Mouse (Mus musculus): ENCODE data around the gene Thrap3. TPM values are rescaled to one million over a fixed set of nuclear protein-coding genes. Genes with fewer than 3 reads are reported as not detected.

The Thrap3 gene
- polyA plus RNA-seq (2016; fragmentation: Nextera tagmentation; extraction: Ambion mirVana), result 284 and 305 TPM in 2 replicates

DNA sequence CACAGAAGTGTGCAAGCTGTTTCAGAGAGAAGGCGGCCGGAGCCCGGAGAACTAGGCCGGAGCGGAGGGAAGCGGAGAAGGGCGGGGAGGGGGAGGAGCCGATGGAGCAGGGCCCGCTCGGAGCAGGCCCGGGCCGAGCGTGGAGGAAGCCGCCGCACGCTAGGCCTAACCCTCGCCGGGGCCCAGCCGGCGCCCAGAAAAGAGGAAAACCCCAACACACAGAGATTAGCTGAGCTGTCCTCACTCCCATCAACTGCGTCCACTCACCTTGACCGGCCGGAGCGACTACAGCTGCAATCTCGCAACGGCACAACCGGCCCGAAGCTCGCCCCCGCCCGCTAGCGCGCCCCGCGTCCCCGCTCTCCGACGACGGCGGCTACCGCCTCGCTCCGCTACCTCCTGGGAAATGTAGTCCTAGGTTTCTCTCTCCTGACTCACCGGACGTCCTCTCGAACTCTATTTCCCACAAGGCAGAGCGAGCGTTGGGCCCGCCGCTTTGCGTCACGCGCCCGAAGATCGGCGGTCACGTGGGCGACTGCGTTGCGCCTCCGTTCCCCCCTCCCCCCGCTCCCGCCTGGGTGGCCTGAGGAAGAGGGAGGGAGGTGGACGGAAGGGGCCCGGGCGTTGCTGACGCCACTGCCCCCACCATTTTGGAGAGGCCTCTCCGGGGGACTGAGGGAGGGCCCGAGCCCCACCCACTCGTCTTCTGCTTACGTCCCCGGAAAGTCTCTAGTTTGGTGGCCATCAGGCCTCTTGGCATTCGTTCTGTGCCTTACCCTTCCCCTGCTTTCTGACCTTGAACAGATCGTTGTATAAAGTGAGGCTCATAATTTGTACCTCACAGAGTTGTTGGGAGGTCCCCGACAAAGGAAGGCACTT, at the start of gene Thrap3:
Gene Thrap3, minus strand, starts transcription at position 458 of the 879 bp plus-strand sequence.
- Histone ChIP-seq H3K4me1 (peaks cover 21% of the 10 kb centered on the region), H3K27ac (peak within 1 kb of the TSS; percentile 92), H3K27me3 (0 out of 2 replicates have a peak, but pooled peaks cover 3% of the 10 kb centered on the region), H3K9me3 (no peaks in the 10 kb centered on the region), H3K9ac (peak within 1 kb of the TSS; percentile 75), H3K4me3 (replicated peaks) (peak within 1 kb of the TSS; percentile 77), H3K36me3 (replicated peaks) (0 out of 2 replicates have a peak, but pooled peaks cover 4% of the 10 kb centered on the region), H3K4me2 (peak within 1 kb of the TSS; percentile 68)
- ATAC-seq (ENCODE audit: low FRiP score), result peak; percentile 99
- under 1% methylated on average over 69 of the region's 75 CpGs for WGBS

DNA sequence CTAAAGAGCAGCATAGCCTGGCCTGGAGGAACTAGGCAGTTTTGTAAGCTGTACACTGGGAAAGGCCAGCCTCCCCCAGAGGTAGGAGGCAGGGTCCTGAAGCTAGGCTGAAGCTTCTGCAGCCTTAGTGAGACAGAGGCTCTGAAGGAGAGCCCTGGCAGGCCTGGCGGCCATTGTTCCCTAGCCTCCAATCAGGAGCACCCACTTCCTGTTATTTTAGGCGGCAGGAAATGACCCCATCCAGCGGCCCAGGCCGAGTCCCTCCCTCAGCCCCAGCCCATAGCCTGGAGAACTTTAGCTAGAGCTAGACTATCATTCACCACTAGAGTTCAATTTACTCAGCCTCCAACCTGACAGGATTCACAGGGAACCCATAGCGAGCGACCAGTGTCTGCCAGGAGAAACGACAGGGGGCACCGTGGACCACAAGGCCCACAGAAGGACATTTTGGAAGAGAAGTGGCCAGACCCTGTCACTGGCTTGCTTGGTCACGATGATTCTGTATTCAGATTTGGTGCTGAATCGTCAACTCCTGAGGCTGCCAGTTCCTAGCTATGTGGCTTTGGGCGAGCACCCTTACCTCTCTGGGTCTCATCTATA, 49.2 kb upstream of the Thrap3 start:
- H3K9ac ChIP-seq, result 0 out of 2 replicates have a peak overlapping the region, but pooled peaks have one; percentile 1
- no peak overlapping the region for H3K4me3 ChIP-seq (replicated peaks)
- H3K9me3 ChIP-seq, result no peaks in the 10 kb centered on the region
- no peak for ATAC-seq (ENCODE audit: low FRiP score)
- no peak overlapping the region for H3K4me2 ChIP-seq
- peaks cover 82% of the 10 kb centered on the region for H3K4me1 ChIP-seq
- WGBS, result 69% methylated on average over 11 of the region's 11 CpGs
- peak overlapping the region; percentile 31; the same call in 1 of the 2 replicates for H3K27ac ChIP-seq
- H3K27me3 ChIP-seq, result no peaks in the 10 kb centered on the region
- H3K36me3 ChIP-seq (replicated peaks), result peaks cover 11% of the 10 kb centered on the region; the same call in 1 of the 2 replicates

DNA sequence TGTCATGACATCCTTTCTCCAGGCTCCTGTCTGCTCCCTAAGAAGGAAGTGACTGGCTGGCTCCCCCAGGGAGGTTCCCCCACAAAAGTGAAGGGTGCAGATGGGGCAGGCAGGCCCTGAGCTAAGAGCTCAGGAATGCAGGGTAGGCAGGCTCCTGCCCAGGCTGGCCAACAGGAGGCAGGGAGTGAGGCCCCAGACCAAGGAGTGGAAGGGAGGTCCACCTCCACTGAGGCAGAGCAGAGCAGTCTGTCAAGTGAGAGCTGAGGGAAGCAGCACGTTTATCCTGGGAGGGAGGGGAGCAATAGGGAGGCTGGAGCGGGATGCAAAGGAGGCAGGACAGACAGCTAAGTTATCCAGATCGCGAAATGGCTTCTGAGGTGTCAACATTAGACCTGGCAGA, 48.1 kb upstream of the Thrap3 start:
- Histone ChIP-seq H3K27ac (peak overlapping the region; percentile 31), H3K9ac (0 out of 2 replicates have a peak overlapping the region, but pooled peaks have one; percentile 1), H3K4me3 (replicated peaks) (no peak overlapping the region), H3K27me3 (no peaks in the 10 kb centered on the region), H3K9me3 (no peaks in the 10 kb centered on the region), H3K4me2 (no peak overlapping the region), H3K4me1 (peaks cover 81% of the 10 kb centered on the region), H3K36me3 (replicated peaks) (peaks cover 17% of the 10 kb centered on the region)
- no peak for ATAC-seq (ENCODE audit: low FRiP score)
- WGBS, result 55% methylated on average over 4 of the region's 4 CpGs

DNA sequence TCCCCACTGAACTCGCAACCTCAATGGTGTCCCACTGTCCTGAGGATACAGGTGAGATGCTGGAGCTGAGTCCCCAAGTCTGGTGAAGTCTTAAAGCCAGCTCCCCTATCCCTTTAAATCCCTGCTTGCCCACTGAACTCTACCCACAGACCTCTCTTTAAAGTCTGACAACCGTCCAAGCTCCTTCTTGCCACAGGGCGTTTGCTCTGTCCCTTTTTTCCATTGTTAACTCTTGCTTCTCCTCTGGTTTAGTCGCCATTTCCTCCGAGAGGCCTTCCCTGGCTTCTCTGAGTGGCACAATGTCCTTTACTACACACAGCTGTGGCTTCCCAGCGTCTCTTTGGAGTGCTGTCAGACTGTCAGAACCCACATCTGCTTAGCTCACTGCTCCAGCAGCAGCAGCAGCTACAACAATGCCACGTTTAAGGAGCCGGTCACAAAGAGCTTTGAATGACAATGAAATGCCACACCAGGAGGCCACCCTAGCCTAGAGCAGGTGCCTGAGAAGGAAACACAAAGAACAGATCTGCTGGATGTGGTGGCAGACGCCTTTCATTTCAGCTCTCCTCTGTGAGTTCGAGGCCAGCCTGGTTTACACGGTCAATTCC, 45.8 kb upstream of the Thrap3 start:
- Histone ChIP-seq H3K4me3 (replicated peaks) (no peak overlapping the region), H3K27ac (peak overlapping the region; percentile 76), H3K4me1 (peaks cover 65% of the 10 kb centered on the region), H3K36me3 (replicated peaks) (peaks cover 23% of the 10 kb centered on the region), H3K27me3 (no peaks in the 10 kb centered on the region), H3K4me2 (peak overlapping the region; percentile 8; the same call in 1 of the 2 replicates), H3K9me3 (no peaks in the 10 kb centered on the region), H3K9ac (peak overlapping the region; percentile 39; the same call in 1 of the 2 replicates)
- 8% methylated on average over 11 of the region's 11 CpGs for WGBS
- ATAC-seq (ENCODE audit: low FRiP score), result no peak

DNA sequence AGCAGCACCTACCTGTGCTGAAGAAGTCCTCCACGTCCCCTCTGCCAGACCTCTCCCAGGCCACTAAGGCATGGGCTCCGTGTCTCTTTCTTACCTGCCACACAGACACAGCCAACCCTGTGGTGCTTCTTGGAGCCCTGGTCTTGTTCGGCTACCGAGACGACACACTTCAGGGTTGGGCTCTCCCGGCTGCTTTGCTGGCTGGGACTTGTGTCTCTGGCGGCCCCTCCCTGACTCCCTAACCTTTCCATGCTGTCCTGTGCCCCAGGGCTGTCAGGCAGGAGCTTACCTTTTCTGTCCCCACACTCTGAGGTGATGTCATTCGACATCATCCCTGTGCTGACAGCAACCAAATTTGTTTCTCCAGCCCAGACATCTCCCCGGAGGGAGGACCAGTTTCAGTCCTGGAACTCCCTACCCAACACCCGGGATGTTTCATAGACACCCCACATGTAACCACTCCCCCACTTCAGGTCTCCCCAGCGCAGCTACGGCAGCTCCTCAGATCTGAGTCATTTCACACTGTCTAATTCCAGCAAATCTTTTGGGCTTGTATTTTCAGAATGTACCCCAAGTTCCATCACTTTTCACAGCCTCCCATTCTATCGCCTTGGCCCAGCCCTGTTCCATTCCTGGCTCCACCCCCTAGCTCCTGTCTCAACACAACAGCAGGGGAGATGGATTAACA, 43.8 kb upstream of the Thrap3 start:
- no peak overlapping the region for H3K27ac ChIP-seq
- H3K4me3 ChIP-seq (replicated peaks), result no peak overlapping the region
- H3K36me3 ChIP-seq (replicated peaks), result peaks cover 37% of the 10 kb centered on the region
- ATAC-seq (ENCODE audit: low FRiP score), result no peak
- H3K4me2 ChIP-seq, result no peak overlapping the region
- H3K27me3 ChIP-seq, result no peaks in the 10 kb centered on the region
- no peak overlapping the region for H3K9ac ChIP-seq
- 84% methylated on average over 13 of the region's 13 CpGs for WGBS
- peaks cover 45% of the 10 kb centered on the region for H3K4me1 ChIP-seq
- no peaks in the 10 kb centered on the region for H3K9me3 ChIP-seq

DNA sequence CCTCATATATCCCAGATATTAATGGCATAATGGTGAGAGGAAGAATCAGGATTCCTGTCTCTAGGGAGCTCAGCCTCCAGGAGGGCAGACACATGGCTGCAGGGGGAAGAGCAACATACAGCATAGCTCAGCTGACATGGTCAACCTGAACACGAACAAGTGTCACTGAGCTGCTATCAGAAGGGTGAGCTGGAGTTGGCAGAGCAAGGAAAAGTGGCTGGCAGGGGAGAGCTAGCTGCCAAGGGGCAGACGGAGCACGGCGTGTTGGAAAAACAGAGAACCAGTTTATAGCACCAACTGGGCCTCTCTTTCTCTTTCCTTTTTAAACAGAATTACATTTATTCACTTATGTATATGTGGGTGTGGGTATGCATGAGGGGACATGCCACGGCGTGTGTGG, 40.0 kb upstream of the Thrap3 start:
- ATAC-seq (ENCODE audit: low FRiP score), result no peak
- no peaks in the 10 kb centered on the region for H3K27me3 ChIP-seq
- no peak overlapping the region for H3K4me3 ChIP-seq (replicated peaks)
- 89% methylated on average over 6 of the region's 6 CpGs for WGBS
- no peak overlapping the region for H3K9ac ChIP-seq
- no peaks in the 10 kb centered on the region for H3K9me3 ChIP-seq
- H3K27ac ChIP-seq, result no peak overlapping the region
- no peak overlapping the region for H3K4me2 ChIP-seq
- peaks cover 19% of the 10 kb centered on the region; the same call in 1 of the 2 replicates for H3K4me1 ChIP-seq
- H3K36me3 ChIP-seq (replicated peaks), result peaks cover 69% of the 10 kb centered on the region

DNA sequence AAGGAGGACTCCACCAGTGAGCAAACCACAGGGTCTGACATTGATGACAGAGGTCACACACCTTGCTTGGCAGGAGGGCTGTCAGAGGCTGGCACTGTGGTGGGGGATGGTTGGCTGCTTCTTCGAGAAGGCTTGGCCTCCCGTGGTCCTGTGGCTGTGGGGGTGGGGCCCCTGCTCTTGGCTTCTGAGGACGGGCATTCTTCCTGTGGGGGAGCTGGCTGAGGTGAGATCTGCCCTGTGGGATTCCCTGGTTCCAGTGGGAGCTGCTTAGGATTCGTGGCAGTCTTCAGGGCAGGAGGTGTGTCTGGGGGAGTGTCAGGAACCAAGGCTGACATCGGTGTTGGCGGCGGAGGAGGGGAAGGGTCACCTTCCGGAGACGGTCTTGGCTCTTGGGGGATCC, 39.4 kb upstream of the Thrap3 start:
- Histone ChIP-seq H3K4me1 (peaks cover 13% of the 10 kb centered on the region; the same call in 1 of the 2 replicates), H3K4me3 (replicated peaks) (no peak overlapping the region), H3K9ac (no peak overlapping the region), H3K4me2 (no peak overlapping the region), H3K36me3 (replicated peaks) (peaks cover 69% of the 10 kb centered on the region), H3K9me3 (no peaks in the 10 kb centered on the region), H3K27ac (0 out of 2 replicates have a peak overlapping the region, but pooled peaks have one; percentile 8), H3K27me3 (no peaks in the 10 kb centered on the region)
- ATAC-seq (ENCODE audit: low FRiP score), result no peak
- WGBS, result 63% methylated on average over 9 of the region's 9 CpGs

DNA sequence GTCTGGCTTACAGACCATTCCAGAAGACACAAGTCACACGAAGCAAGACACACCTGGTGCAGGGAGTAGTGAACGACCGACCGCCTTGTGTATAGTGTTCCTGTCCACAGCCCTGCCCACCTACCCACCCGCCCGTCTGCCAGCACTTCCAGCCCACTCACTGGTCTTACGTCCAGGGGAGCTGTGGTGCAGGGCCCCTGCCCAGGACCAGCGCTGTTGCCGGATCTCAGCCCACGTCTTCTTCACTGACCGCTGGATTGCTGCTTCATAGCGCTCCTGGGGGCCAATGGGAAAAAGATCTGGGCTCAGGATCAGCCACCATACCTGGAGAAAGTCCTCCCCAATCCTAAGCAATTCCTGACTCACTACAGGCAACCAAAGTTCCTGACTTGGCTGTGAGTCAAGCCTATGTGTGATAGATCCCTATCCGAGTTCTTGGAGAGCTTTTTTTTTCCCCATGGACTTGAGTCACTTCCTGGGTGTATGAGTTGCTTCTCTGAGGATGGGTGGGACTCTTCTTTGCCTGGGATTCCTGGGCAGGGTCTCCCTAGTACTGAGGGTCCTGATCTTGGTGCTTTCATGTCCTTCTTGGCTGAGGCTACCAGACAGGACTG, 37.4 kb upstream of the Thrap3 start:
- no peak overlapping the region for H3K4me2 ChIP-seq
- no peak overlapping the region for H3K27ac ChIP-seq
- WGBS, result 91% methylated on average over 13 of the region's 13 CpGs
- peaks cover 10% of the 10 kb centered on the region; the same call in 1 of the 2 replicates for H3K4me1 ChIP-seq
- H3K4me3 ChIP-seq (replicated peaks), result no peak overlapping the region
- peaks cover 76% of the 10 kb centered on the region for H3K36me3 ChIP-seq (replicated peaks)
- ATAC-seq (ENCODE audit: low FRiP score), result no peak
- H3K27me3 ChIP-seq, result no peaks in the 10 kb centered on the region
- H3K9me3 ChIP-seq, result no peaks in the 10 kb centered on the region
- no peak overlapping the region for H3K9ac ChIP-seq

DNA sequence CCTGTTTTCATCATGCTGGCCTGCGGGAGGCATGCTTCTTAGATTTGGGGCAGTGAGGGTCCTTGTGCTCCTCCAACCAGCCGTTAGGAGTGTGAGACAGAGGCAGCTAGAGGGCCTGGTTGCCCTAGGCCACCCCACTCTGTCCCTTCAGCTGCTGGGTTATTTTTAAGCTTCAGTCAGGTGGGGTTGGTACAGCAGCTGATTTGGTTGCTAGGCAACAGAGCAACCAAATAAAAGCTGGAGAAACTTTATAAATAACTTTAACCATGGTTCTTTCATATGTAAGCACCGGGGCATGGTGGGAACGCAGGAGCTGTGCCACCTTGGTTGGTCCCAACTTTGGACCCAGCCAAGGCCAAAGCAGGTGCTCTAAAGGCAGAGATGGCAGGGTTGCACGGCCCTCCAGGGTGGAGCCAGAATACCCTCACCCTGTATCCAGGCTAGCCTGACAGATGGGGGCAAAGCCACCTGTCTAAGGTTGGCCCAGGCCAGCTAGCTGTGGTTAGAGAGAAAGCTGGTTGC, 35.2 kb upstream of the Thrap3 start:
- Histone ChIP-seq H3K4me2 (no peak overlapping the region), H3K27ac (no peak overlapping the region), H3K27me3 (no peaks in the 10 kb centered on the region), H3K36me3 (replicated peaks) (peaks cover 98% of the 10 kb centered on the region), H3K9me3 (no peaks in the 10 kb centered on the region), H3K9ac (no peak overlapping the region), H3K4me3 (replicated peaks) (no peak overlapping the region), H3K4me1 (peaks cover 10% of the 10 kb centered on the region; the same call in 1 of the 2 replicates)
- 58% methylated on average over 5 of the region's 5 CpGs for WGBS
- ATAC-seq (ENCODE audit: low FRiP score), result no peak

DNA sequence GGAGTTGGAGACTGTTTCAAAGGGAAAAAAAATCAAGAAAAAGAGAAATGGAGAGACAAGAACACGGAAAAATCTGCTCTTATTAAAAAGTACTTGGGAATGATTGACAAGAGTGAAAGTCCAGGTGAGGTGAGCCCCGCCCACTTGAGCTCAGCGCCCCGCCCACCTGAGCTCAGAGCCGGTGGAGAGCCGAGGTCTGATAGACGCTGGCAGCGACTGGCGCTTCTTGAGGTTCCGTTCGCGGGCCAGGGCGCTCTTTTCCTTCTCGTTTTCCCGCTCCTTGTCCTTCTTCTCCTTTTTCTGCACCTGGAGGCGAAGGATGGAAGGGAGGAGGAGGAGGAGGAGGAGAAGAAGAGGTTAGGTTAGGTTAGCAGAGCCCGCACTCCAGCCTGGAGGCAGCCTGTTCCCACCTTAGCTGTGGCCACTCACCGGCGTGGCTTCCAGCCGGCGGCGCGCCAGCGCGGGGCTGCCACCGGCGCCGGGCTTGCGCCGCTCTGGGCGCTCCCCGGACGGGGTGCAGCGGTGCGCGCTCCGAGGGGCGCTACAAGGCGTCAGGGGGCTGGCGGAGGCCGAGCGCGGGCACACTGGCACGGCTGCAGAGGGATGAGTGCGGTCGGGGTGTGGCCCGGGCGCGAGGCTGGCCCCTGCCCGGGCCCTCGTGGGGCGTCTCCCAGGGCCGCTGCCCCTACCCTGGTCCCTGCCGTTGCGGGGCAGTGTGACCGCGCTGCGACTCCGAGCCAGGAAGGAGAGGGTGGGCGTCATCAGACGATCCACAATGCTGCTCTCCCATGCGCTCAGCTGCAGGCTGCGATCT, 34.1 kb upstream of the Thrap3 start:
- Histone ChIP-seq H3K9ac (no peak overlapping the region), H3K9me3 (no peaks in the 10 kb centered on the region), H3K4me2 (no peak overlapping the region), H3K36me3 (replicated peaks) (peaks cover 98% of the 10 kb centered on the region), H3K27ac (no peak overlapping the region), H3K4me1 (peaks cover 10% of the 10 kb centered on the region; the same call in 1 of the 2 replicates), H3K27me3 (no peaks in the 10 kb centered on the region), H3K4me3 (replicated peaks) (no peak overlapping the region)
- WGBS, result 49% methylated on average over 63 of the region's 63 CpGs
- 0 out of 2 replicates have a peak, but pooled peaks have one; percentile 20 for ATAC-seq (ENCODE audit: low FRiP score)
